Mouse (Mus musculus): ENCODE measurements around the gene Ngef.

The Ngef gene

DNA sequence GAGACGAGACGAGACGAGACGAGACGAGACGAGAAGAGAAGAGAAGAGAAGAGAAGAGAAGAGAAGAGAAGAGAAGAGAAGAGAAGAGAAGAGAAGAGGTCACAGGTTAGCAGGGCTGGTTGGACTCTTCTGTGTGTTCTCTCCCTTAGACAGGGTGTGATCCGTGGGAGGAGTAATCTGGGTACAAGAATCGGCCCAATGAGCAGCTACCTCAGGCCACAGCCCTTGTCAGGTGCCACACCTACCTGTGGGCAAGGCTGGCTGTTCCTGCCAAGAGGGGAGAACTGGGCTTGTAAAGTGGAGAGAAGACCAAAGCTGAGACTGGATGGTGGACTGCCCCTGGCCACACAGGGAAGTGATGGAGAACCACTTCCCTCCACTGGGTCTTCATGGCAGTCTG, 7.9 kb downstream of the Ngef start:
- no peak for DNase-seq (ENCODE audit: low read depth, low spot score)

GRCm38 (mm10) chr1:87562967-87563366, 10.7 kb downstream of the Ngef start:
- DNase-seq (ENCODE audit: low read depth, low spot score) = no peak

- DNase-seq (ENCODE audit: low read depth, low spot score) = no peak
Measured at GRCm38 (mm10) chr1:87553586-87553985, 20.1 kb downstream of the Ngef start.

DNA sequence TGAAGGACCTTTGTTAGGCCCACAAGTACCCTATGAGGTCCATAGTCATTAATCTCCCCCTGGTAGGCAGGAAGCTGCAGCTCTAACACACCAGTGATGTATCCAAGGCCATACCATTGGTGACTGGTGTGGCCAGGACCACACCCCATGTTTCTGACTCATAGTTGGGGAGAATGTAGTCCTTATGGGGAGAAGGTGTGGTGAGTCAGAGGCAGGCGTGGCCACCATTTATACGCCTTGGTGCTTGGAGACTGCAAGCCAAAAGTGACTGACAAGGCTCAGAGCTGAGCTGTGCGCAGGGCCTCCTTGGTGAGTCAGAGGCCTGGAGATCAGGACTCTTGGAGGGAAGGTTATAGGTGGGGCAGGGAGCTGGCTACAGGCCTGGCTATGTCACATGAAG, 22.7 kb downstream of the Ngef start:
- no peak for DNase-seq (ENCODE audit: low read depth, low spot score)

GRCm38 (mm10) chr1:87541614-87542013, 32.1 kb downstream of the Ngef start:
- peak; percentile 77 for DNase-seq (ENCODE audit: low read depth, low spot score)

DNA sequence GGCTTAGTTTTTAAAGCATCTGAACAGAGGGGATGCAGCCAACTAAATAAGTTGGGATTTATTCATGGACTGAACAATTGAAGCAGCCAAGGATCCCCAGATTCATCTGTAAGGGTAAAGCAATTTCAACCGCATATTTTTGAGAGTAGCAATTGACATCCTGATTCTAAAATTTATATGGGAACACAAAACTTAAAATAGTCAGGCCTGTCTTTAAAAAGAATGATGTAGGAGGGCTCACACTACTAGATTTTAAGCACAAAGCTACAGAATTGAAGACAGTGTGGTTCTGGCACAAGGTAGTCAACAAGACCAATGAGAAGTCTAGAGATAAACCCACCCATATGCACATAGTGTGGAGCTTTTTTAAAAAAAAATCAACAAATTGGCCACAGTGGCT, 36.7 kb downstream of the Ngef start:
- peak; percentile 66 for DNase-seq (ENCODE audit: low read depth, low spot score)

- peak; percentile 49 for DNase-seq (ENCODE audit: low read depth, low spot score)
Measured at GRCm38 (mm10) chr1:87534118-87534517, 39.6 kb downstream of the Ngef start.

GRCm38 (mm10) chr1:87532346-87532745, 41.3 kb downstream of the Ngef start:
- DNase-seq (ENCODE audit: low read depth, low spot score) = no peak

DNA sequence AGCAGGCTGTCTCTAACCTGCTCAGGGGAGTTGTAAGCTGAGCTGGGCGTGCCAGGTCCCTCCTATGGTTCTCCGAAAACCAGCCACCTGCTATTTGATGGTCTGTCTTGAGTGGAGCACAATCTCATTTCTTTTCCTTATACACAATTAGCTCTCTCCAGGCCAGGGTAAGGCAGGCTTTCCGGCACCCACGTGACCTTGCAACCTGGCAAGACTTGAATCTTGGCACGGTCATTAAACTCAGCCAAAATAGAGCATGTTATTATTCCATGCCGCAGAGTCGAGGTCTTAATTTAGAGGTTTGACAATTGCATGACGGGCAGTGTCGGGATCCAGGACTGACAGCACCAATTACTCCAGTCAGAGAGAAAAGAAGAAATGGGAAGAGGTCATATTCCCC, 46.5 kb downstream of the Ngef start:
- no peak for DNase-seq (ENCODE audit: low read depth, low spot score)

- no peak for DNase-seq (ENCODE audit: low read depth, low spot score)
Measured at GRCm38 (mm10) chr1:87525041-87525440, 48.6 kb downstream of the Ngef start.

GRCm38 (mm10) chr1:87521523-87521922, 52.1 kb downstream of the Ngef start:
- DNase-seq (ENCODE audit: low read depth, low spot score) = peak; percentile 68

DNA sequence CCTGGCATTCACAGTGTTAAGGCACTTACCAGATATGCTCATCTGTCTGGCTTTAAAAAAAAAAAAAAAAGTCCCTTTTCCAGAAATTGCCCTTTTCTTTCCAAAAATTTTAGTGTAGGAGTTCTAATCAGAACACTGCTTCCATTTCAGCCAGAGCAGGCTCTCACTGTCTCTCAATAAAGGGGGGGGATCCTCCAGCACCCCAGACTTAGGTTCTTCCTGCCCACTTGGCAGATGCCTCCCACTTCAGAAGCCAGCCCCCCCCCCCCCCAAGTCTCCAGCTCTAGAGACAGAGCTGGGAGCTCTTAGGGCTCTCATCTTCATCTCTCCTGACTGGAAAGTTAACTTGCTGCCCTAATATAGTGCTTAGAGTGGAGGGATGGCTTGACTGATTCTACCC, 53.2 kb downstream of the Ngef start:
- DNase-seq (ENCODE audit: low read depth, low spot score) = peak; percentile 78

DNA sequence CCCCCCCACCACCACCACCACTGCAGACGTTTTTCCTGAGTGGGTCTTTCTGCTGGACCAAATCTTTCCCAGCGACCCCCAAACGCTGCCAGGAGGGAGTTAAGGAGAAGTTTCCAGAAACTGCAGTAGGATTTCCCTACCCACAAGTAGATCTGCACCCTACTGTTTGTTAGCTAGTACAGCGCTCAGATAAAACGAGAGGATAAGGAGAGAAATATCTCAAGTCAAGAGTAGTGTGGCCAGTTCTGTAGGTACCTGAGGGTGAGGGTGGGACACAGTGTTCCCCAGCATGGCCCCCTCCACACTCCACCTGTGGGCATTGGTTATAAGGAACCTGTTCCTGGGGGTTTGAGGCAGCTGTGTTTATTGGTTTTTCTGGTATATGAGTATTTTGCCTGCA, 62.8 kb downstream of the Ngef start:
- DNase-seq (ENCODE audit: low read depth, low spot score) = no peak

DNA sequence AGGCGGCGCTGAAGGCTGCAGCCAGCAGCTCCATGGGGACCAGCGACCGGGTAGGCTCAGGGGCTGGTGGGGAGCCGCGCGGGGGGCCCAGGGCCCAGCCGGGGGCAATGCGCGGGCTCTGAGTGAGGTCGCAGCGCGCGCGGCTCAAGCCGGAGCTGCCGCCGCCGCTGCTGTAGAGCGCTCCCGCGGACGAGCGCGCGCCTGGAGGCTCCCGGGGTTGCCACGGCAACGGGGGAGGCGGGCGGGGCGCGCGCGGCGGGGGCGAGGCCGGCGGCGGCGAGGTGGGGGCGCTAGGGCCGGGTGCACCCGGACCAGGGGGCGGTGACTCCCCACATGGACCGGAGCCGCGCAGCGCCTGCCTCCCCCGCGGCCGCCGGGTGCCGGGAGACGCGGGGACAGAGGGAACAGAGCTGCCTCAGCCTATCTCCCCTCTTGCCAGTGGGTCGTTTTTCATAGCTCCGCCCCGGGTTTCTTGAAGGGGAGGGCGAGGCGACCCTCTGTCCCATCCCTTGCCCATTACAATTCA, 63.4 kb downstream of the Ngef start:
- peak; percentile 72 for DNase-seq (ENCODE audit: low read depth, low spot score)

DNA sequence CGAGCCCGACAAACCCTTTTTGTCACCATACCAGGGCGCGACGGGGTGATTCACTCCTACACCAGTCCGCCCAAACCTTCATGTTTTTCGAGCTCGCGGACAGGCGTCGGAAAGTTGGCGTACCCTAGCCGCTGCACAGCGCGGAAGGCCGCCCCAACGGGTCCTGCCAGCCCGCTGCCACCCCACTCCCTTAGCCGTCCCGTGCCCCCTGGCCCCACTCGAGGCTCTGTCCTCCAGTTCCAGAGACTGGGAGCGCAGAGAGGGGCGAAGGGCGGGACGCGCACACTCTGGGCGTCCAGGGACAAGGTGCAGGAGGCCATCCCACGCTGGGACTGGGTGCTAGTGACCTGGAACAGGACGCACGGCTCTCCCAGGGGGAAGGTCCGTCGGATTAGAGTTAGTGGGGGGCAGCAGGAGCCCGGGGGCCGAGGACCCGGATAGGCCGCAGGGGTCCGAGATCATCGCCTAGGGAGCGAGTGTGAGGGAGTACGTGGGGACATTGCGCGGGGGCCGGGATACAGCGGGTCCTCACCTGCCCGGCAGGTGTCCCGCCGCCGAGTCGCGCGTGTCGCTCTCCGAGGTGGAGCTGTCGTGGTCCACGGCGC, 64.0 kb downstream of the Ngef start, which contains the start of gene Neu2:
Gene Neu2 (plus strand): TSS at position 329 of the 605 bp plus-strand sequence.
- no peak for DNase-seq (ENCODE audit: low read depth, low spot score)

- peak; percentile 47 for DNase-seq (ENCODE audit: low read depth, low spot score)
Measured at GRCm38 (mm10) chr1:87508591-87509560, 64.8 kb downstream of the Ngef start.

GRCm38 (mm10) chr1:87507857-87508256, 65.8 kb downstream of the Ngef start:
- DNase-seq (ENCODE audit: low read depth, low spot score) = peak; percentile 65

- peak; percentile 62 for DNase-seq (ENCODE audit: low read depth, low spot score)
Measured at GRCm38 (mm10) chr1:87505524-87505923, 68.1 kb downstream of the Ngef start.

DNA sequence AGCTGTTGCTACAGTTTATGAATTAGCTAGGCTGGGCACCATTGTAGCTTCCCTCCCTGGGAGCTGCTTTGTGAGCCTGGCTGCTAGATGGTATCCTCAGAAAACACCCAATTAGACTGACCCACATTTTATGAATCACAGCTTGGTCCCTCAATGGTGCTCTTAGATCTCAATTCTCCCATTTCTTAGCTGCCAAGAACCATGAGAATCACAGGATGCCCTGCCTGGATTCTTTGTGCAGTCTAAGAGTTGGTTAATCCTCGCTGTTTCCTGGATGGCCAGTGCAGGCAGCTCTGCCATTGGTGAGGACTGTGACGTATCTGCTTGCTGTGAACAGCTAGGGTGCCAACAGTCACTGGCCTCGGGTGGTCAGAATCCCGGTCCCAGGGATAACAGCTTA, 80.1 kb downstream of the Ngef start:
- peak; percentile 57 for DNase-seq (ENCODE audit: low read depth, low spot score)

DNA sequence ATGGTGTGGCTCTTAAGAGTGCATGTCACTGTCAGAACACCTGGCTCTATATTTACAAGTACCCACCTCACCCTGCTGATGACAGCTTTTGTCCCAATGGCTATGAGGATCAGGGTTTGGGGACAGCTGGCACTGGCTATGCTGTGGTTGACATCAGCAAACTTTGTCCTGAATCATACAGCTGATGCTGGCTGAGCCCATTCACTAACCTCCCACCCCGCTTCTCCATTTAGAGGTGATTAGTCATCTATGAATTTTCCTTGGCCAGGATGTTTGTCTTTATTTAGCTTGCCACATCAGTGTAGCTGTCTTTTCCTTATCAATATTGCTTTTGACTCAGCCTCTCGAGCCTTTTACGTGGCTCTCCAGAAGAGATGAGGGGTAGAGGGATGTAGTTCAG, 81.4 kb downstream of the Ngef start:
- DNase-seq (ENCODE audit: low read depth, low spot score) = peak; percentile 42

- peak; percentile 97 for DNase-seq (ENCODE audit: low read depth, low spot score)
Measured at GRCm38 (mm10) chr1:87486386-87486785, 87.3 kb downstream of the Ngef start.

DNA sequence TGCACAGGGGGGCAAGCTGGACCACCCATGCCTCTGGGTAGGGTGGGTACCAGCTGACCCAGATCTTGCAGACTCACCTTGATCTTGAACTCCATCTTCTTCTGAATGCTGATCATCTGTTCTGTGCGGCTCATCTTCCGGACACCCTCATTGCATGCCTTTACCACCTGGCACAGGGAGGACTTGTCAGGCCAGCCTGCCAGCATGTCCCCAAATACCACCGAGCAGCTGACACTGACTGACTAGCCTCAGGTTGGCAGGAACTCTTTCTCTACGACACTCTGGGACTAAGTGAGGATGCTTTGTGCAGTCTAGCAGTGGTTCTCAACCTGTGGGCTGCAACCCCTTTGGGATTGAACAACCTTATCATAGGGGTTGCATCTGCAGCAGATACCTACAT, 91.1 kb downstream of the Ngef start:
- DNase-seq (ENCODE audit: low read depth, low spot score) = peak; percentile 63

Data from brain, adult 2 months (tissue).